Mouse (Mus musculus): ENCODE data around the gene C1rl. TPM values are rescaled to one million over a fixed set of nuclear protein-coding genes. Genes with fewer than 3 reads are reported as not detected.
"Not testable (repeated sequence)": the region's sequence is repeated elsewhere in the genome, so short reads cannot be mapped to it uniquely, and the experiment has no call there.

Gene C1rl
- polyA plus RNA-seq, 1 experiment: 5.0 TPM

GRCm38 (mm10) chr6:124472801-124473200, 20.1 kb upstream of the C1rl start:
- DNase-seq (ENCODE audit: low spot score): no peak

GRCm38 (mm10) chr6:124474621-124475020, 18.3 kb upstream of the C1rl start:
- DNase-seq (ENCODE audit: low spot score): no peak

GRCm38 (mm10) chr6:124475335-124476075, 17.4 kb upstream of the C1rl start:
- DNase-seq (ENCODE audit: low spot score): not testable (repeated sequence)

GRCm38 (mm10) chr6:124476216-124476615, 16.7 kb upstream of the C1rl start:
- no peak for DNase-seq (ENCODE audit: low spot score)

- DNase-seq (ENCODE audit: low spot score): no peak
Measured at GRCm38 (mm10) chr6:124476796-124477195, 16.1 kb upstream of the C1rl start.

GRCm38 (mm10) chr6:124477221-124477655, 15.7 kb upstream of the C1rl start:
- DNase-seq (ENCODE audit: low spot score): no peak

GRCm38 (mm10) chr6:124477922-124478651, 14.8 kb upstream of the C1rl start:
- no peak for DNase-seq (ENCODE audit: low spot score)

- DNase-seq (ENCODE audit: low spot score): no peak
Measured at GRCm38 (mm10) chr6:124478874-124479572, 13.9 kb upstream of the C1rl start.

GRCm38 (mm10) chr6:124479573-124479930, 13.4 kb upstream of the C1rl start:
- no peak for DNase-seq (ENCODE audit: low spot score)

- DNase-seq (ENCODE audit: low spot score): no peak
Measured at GRCm38 (mm10) chr6:124480295-124480694, 12.6 kb upstream of the C1rl start.

GRCm38 (mm10) chr6:124481571-124481970, 11.3 kb upstream of the C1rl start:
- DNase-seq (ENCODE audit: low spot score): no peak

- not testable (repeated sequence) for DNase-seq (ENCODE audit: low spot score)
Measured at GRCm38 (mm10) chr6:124483831-124484230, 9.1 kb upstream of the C1rl start.

GRCm38 (mm10) chr6:124484851-124485250, 8.1 kb upstream of the C1rl start:
- no peak for DNase-seq (ENCODE audit: low spot score)

GRCm38 (mm10) chr6:124485414-124486144, 7.3 kb upstream of the C1rl start:
- no peak for DNase-seq (ENCODE audit: low spot score)

GRCm38 (mm10) chr6:124487509-124487908, 5.4 kb upstream of the C1rl start:
- no peak for DNase-seq (ENCODE audit: low spot score)

- DNase-seq (ENCODE audit: low spot score): no peak
Measured at GRCm38 (mm10) chr6:124488952-124489351, 4.0 kb upstream of the C1rl start.

GRCm38 (mm10) chr6:124491427-124491826, 1.5 kb upstream of the C1rl start:
- DNase-seq (ENCODE audit: low spot score): no peak

GRCm38 (mm10) chr6:124493886-124494285, 973 bp downstream of the C1rl start:
- DNase-seq (ENCODE audit: low spot score): no peak

GRCm38 (mm10) chr6:124496054-124496453, 3.1 kb downstream of the C1rl start:
- no peak for DNase-seq (ENCODE audit: low spot score)

- no peak for DNase-seq (ENCODE audit: low spot score)
Measured at GRCm38 (mm10) chr6:124499914-124500566, 7.1 kb downstream of the C1rl start.

- DNase-seq (ENCODE audit: low spot score): no peak
Measured at GRCm38 (mm10) chr6:124501473-124501872, 8.6 kb downstream of the C1rl start.

Measured in urinary bladder, adult 2 months (tissue).